Mouse (Mus musculus) midbrain, embryonic 12.5 days (tissue): ENCODE results near the gene C1rl. TPM values are rescaled to one million over a fixed set of nuclear protein-coding genes. Genes with fewer than 3 reads are reported as not detected.
"Not testable (repeated sequence)": the region's sequence is repeated elsewhere in the genome, so short reads cannot be mapped to it uniquely, and the experiment has no call there.

Experiments
- ATAC-seq: fragments of 200-750 bp; cut with Nextera tagmentation; 2 replicates; pipeline ENCODE4 v1.8.0; 2017; ENCODE audit warnings: low read depth, moderate TSS enrichment, moderate library complexity; ENCODE audit not compliant: low FRiP score
- H3K27ac ChIP-seq: fragments of 300-500 bp; sonication (generic); replicated peaks from 2 replicates; pipeline ENCODE4 v1.5.1; 2016; ENCODE audit warnings: mild to moderate bottlenecking
- H3K27me3 ChIP-seq: fragments of 300-500 bp; sonication (generic); 2 replicates; pipeline ENCODE4 v1.6.1; 2016; ENCODE audit warnings: mild to moderate bottlenecking
- H3K36me3 ChIP-seq: fragments of 300-500 bp; sonication (generic); 2 replicates; pipeline ENCODE4 v1.6.1; 2016
- H3K4me1 ChIP-seq: fragments of 300-500 bp; sonication (generic); 2 replicates; pipeline ENCODE4 v1.6.1; 2016
- H3K4me2 ChIP-seq: fragments of 300-500 bp; sonication (generic); replicated peaks from 2 replicates; pipeline ENCODE4 v1.6.1; 2016; ENCODE audit warnings: mild to moderate bottlenecking, moderate library complexity
- H3K4me3 ChIP-seq: fragments of 300-500 bp; sonication (generic); 2 replicates; pipeline ENCODE4 v1.5.1; 2016; ENCODE audit warnings: mild to moderate bottlenecking
- H3K9ac ChIP-seq: fragments of 300-500 bp; sonication (generic); replicated peaks from 2 replicates; pipeline ENCODE4 v1.6.1; 2016; ENCODE audit warnings: mild to moderate bottlenecking, moderate library complexity
- H3K9me3 ChIP-seq: fragments of 300-500 bp; sonication (generic); 2 replicates; pipeline ENCODE4 v1.6.1; 2016; ENCODE audit warnings: mild to moderate bottlenecking
- WGBS: fragments of 180-500 bp; shearing (Covaris S2); methylation state at CpG from one replicate; pipeline ENCODE4 v1.1.7; 2016; 5-methylcytosine and 5-hydroxymethylcytosine counted together
- polyA plus RNA-seq: library from polyadenylated mRNA; unstranded; fragments of >200 nt; fragmentation: Nextera tagmentation; extraction: Ambion mirVana; gene quantifications from 2 replicates; pipeline ENCODE4 v1.2.1, GENCODE M21; 2016

The C1rl gene
- polyA plus RNA-seq, 1 experiment from 2014 or later = 0.17 TPM

DNA sequence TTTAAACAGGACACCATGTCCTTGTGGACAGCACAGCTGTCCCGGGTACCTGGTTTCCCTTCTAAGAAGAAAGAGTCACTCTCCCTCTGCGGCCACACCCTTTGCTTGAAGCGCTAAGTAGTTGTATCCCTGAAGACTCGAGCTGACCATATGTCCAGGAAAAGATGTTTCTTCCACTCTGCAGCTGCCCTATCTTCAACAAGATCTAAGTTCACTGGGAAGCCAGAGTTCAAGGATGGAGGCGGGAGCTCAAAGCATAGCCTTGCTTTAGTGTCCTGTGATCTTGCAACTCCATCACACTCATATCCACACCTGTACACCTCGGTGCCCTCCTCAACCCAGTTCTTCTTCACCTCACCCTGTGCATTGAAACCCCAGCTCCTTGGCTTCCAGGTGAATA lies 19.0 kb downstream of the C1rl start:
- ATAC-seq = no peak
- H3K27ac ChIP-seq = no peak overlapping the region

DNA sequence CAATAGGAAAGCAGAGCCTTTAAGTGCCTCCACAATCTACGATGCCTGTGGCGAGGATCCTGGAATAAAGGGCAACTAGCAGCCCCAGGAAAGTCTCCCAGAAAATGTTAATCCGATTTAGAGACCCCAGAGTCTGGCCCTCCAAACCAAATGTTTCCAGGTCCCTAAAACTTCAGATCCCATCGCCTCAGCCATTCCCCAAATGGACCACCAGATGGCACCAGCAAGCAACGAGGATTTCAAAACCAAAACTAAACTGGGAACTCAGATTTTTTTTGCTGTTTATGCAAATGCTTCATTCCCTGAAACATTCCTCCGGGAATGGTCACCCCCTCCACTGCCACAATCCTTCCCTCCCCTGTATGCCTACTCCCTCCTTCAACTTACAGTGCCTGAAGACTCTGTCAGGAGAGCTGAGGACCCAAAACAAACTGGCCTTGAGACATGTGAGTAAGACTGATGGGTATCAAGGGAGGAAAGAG lies 19.5 kb downstream of the C1rl start, which contains the start of gene C1ra:
Gene C1ra, plus strand, starts transcription at position 51 of the 482 bp plus-strand sequence.
- no peak within 1 kb of the TSS for H3K9ac ChIP-seq
- H3K27me3 ChIP-seq = no peaks in the 10 kb centered on the region
- 8% methylated on average over 6 of the region's 6 CpGs for WGBS
- H3K27ac ChIP-seq = no peak within 1 kb of the TSS
- ATAC-seq = no peak
- H3K4me2 ChIP-seq = peak within 1 kb of the TSS; percentile 22; the same call in 1 of the 2 replicates
- H3K4me3 ChIP-seq = no peak within 1 kb of the TSS
- no peaks in the 10 kb centered on the region for H3K36me3 ChIP-seq
- no peaks in the 10 kb centered on the region for H3K9me3 ChIP-seq
- H3K4me1 ChIP-seq = no peaks in the 10 kb centered on the region

More for the DNA sequence above, 19.0 kb downstream of the C1rl start:
- Histone ChIP-seq H3K4me3 (no peak overlapping the region), H3K27me3 (no peaks in the 10 kb centered on the region), H3K9ac (no peak overlapping the region), H3K4me2 (no peak overlapping the region), H3K4me1 (no peaks in the 10 kb centered on the region), H3K9me3 (no peaks in the 10 kb centered on the region), H3K36me3 (no peaks in the 10 kb centered on the region)
- 66% methylated on average over 6 of the region's 6 CpGs for WGBS

DNA sequence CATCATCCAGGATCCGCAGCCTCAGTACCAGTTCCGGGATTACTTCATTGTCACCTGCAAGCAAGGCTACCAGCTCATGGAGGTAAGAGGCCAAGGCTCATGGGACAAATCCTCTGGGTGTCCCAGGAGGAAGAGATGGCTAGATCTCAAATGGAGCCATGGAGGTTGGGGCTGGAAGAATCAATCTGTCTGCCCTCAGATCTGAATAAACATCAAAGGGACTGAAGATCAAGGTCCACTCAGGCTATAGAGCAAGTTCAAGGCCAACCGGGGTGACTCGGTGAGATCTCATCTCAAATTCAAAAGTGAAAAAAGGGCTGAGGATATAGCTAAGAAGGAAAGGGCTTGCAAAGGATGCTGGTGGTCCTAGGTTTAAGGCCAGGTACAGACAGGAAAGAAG lies 24.8 kb downstream of the C1rl start:
- not testable (repeated sequence) for H3K27me3 ChIP-seq, H3K9ac ChIP-seq, H3K4me1 ChIP-seq, H3K27ac ChIP-seq, H3K9me3 ChIP-seq, H3K36me3 ChIP-seq, ATAC-seq, H3K4me2 ChIP-seq, H3K4me3 ChIP-seq
- 88% methylated on average over 4 of the region's 4 CpGs for WGBS

DNA sequence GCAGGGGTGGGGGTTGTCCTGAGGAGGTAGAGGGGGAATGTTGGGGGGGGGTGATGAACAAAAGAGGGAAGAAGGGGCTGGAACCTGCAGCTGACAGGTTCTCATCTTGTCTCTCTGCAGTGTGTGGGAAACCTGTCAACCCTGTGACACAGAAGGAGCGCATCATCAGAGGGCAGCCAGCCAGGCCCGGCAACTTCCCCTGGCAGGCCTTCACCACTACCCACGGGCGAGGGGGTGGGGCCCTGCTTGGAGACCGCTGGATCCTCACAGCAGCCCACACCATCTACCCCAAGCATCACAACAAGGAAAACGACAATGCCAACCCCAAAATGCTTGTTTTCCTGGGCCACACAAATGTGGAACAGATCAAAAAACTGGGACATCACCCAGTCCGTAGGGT lies 29.2 kb downstream of the C1rl start:
- not testable (repeated sequence) for H3K4me2 ChIP-seq, H3K9ac ChIP-seq, H3K9me3 ChIP-seq, H3K4me3 ChIP-seq, ATAC-seq, H3K36me3 ChIP-seq, H3K27ac ChIP-seq, H3K27me3 ChIP-seq, H3K4me1 ChIP-seq
- 74% methylated on average over 7 of the region's 7 CpGs for WGBS

DNA sequence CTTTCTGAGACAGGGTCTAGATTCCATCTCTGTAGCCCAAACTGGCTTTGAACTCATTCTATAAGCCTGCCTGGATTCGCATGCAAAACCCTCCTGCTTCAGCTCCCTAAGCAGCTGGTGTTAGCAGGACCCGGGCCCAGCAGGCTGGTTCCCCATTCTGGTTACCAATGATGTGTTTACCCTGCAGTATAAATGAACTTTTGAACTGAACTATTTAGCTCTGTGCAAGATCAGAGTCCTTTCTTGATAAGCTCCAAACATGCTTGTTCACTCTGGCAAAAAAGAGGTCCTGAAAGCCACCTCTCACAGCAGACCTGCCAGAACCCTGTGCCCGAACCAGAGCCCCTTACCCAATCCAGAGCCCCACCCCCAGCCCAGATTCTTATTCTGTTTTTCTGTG lies 35.0 kb downstream of the C1rl start:
- Histone ChIP-seq H3K27ac (no peak overlapping the region), H3K9me3 (no peaks in the 10 kb centered on the region), H3K4me1 (no peaks in the 10 kb centered on the region), H3K4me2 (no peak overlapping the region), H3K9ac (no peak overlapping the region), H3K27me3 (no peaks in the 10 kb centered on the region), H3K4me3 (no peak overlapping the region), H3K36me3 (no peaks in the 10 kb centered on the region)
- ATAC-seq = no peak
- WGBS = 80% methylated on average over 3 of the region's 3 CpGs

DNA sequence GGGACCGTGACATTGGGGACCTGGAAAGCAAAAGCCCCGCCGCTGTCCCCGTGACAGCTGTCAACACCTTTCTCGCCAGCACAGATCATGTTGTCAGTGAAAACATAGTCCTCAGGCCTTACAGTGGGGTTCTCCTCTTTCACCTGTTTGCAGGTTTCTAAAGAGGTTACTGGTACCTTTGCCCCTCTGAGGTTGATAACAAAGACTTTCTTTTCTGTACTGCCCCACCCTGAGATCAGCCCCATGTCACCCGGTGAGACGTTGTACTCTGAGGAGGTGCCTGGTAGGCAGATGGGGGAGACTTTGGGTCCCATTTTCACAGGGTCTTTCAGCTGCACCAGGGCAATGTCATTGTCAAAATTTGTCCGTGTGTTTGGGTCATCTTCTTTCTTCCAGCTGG lies 38.2 kb downstream of the C1rl start:
- H3K4me1 ChIP-seq = no peaks in the 10 kb centered on the region
- WGBS = 91% methylated on average over 8 of the region's 8 CpGs
- no peak overlapping the region for H3K4me2 ChIP-seq
- H3K9ac ChIP-seq = no peak overlapping the region
- H3K9me3 ChIP-seq = no peaks in the 10 kb centered on the region
- no peaks in the 10 kb centered on the region for H3K27me3 ChIP-seq
- ATAC-seq = no peak
- no peak overlapping the region for H3K27ac ChIP-seq
- H3K36me3 ChIP-seq = no peaks in the 10 kb centered on the region
- no peak overlapping the region for H3K4me3 ChIP-seq

DNA sequence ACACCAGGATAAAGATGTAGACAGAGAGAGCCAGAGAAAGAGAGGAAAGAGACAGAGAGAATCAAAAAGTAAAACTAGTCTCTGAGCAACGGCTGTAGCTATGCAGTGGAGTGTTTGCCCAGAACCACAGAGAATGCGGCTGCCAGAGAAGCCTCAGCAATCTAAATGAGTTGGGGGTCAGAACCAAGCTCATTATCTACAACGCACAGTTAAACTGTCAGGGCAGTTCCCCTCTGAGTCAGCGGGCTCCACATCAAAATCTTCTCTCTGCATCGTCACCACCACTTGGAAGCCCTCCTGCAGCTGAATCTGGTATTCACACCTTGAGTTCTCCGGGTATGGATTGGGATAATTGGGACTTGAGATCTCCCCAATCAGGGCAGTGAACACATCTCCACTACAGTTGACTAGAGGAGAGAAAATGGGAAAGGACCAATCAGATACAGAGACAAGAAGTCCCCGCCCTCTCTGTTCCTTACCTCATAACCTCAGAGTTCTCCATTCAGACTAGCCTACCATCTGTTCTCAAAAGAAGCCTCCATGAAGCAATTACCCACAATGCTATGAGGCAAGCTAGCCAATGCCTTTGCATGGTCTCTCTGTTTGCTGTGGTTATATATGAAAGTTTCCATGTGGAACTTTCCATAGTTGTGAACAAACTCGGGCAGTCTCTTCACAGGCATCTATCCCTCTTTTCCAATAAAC lies 43.4 kb downstream of the C1rl start:
- not testable (repeated sequence) for H3K9me3 ChIP-seq, H3K27ac ChIP-seq, H3K36me3 ChIP-seq, H3K4me2 ChIP-seq, H3K4me3 ChIP-seq, H3K4me1 ChIP-seq, ATAC-seq, H3K27me3 ChIP-seq, H3K9ac ChIP-seq
- 78% methylated on average over 8 of the region's 8 CpGs for WGBS

DNA sequence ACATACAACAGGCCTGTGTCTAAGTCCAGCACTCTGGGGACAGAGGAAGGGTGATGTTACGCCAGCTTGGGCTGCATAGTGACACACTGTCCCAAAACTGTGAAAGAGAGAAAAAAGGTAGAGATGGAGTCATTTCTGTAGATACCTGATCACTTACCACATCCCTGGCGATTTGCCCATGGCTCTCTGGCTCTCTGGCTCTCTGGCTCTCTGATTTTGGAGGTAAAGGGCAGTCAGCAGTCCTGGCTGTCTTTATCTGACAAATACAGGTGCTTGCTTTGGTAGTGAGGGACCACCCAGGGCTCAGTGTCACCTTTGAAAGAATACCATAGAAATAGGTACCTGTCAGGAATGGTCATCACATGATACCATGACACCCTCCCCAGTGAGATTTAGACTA lies 48.3 kb downstream of the C1rl start:
- 89% methylated on average over 2 of the region's 2 CpGs for WGBS
- not testable (repeated sequence) for H3K36me3 ChIP-seq, H3K4me3 ChIP-seq, H3K27me3 ChIP-seq, ATAC-seq, H3K4me2 ChIP-seq, H3K9ac ChIP-seq, H3K27ac ChIP-seq, H3K9me3 ChIP-seq, H3K4me1 ChIP-seq

DNA sequence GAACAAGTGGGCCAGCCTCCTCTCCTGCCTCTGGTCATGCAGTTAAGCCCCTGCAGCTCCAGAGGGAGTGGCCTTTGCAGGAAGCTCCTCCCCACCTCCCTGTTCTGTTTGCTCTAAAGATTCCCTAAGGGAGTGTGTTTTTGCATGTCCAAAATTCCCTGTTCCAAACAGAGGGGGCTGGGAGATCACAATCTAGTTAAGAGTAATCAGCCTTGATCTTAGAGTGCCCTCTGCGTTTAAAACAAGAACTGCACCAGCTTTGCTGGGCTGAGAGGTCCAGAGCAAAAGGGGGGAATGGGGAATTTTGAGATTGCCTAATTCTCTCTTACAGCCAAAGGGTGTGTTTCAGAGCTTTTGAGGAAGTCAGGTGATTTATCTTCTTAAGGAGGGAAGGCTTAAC lies 49.4 kb downstream of the C1rl start, which contains the start of gene C1s1:
Gene C1s1, minus strand, starts transcription at position 76 of the 400 bp plus-strand sequence.
- not testable (repeated sequence) for H3K9me3 ChIP-seq, H3K4me3 ChIP-seq, H3K4me1 ChIP-seq, ATAC-seq, H3K4me2 ChIP-seq, H3K27me3 ChIP-seq, H3K27ac ChIP-seq, H3K36me3 ChIP-seq, H3K9ac ChIP-seq
- 7% methylated on average over 1 of the region's 1 CpGs for WGBS

DNA sequence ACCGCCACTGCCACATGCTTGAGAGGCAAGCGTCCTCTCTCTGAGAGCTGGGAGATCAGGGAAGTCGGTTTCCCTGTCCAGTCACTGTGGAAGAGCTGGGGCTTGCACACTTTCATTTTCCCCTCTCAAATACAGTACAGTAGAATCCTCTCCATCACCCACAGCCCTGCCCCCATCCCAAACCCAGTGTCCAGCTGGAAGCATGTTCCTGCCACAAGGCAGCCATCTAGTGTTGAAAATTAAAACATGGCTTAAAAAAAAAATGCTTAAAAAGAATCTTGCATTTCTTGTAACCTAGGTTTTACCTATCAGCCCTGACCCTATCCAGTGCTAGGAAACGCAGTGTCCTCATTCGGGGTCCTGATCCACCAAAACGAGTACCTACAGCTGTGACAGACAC lies 51.6 kb downstream of the C1rl start:
- H3K4me1 ChIP-seq = no peaks in the 10 kb centered on the region
- H3K27ac ChIP-seq = no peak overlapping the region
- no peak overlapping the region for H3K9ac ChIP-seq
- no peak overlapping the region for H3K4me2 ChIP-seq
- H3K9me3 ChIP-seq = no peaks in the 10 kb centered on the region
- no peaks in the 10 kb centered on the region for H3K27me3 ChIP-seq
- ATAC-seq = no peak
- no peak overlapping the region for H3K4me3 ChIP-seq
- no peaks in the 10 kb centered on the region for H3K36me3 ChIP-seq
- WGBS = 87% methylated on average over 6 of the region's 6 CpGs

DNA sequence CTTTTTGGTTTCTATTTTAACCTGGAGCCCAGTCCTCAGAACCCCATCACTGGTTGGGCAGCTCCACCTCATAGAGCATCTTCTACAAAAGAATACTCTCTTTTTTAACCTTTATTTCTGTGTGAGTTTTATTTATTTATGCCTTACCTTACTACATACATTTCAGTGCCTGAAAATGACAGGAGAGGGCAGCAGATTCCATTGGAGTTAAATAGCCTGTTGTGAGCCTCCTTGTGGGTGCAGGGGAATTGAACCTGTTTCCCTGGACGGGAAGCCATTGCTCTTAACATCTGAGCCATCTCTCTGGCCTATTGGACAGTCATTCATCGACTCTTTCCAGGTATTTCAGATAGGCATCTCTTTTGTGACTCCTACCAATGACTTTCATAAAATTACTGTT lies 52.5 kb downstream of the C1rl start:
- no peak overlapping the region for H3K4me2 ChIP-seq
- H3K9ac ChIP-seq = no peak overlapping the region
- no peak overlapping the region for H3K27ac ChIP-seq
- H3K4me1 ChIP-seq = no peaks in the 10 kb centered on the region
- no peak for ATAC-seq
- no peaks in the 10 kb centered on the region for H3K36me3 ChIP-seq
- peaks cover 3% of the 10 kb centered on the region; the same call in 1 of the 2 replicates for H3K9me3 ChIP-seq
- H3K27me3 ChIP-seq = no peaks in the 10 kb centered on the region
- H3K4me3 ChIP-seq = no peak overlapping the region
- WGBS = 83% methylated on average over 2 of the region's 2 CpGs

DNA sequence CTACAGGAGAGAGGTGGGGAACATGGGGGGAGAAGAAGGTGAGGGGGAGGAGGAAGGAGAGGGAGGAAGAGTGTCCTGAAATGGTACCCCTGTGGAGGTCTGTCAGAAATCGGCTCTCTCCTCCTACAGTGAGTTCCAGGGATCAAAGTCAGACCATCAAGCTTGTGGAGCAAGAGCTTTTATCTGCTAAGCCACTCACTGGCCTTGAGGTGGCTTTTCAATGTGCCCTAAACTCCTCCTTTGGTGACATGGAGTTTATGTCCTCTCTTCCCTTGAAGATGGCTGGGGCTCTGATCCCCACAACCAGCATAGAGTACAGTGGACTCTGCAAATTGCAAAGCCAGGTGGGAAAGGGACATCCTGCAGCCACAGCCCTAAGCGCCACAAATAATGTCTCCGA lies 55.1 kb downstream of the C1rl start:
- 89% methylated on average over 3 of the region's 3 CpGs for WGBS
- H3K4me2 ChIP-seq, ATAC-seq, H3K9ac ChIP-seq, H3K4me3 ChIP-seq, H3K4me1 ChIP-seq, H3K27me3 ChIP-seq, H3K27ac ChIP-seq, H3K36me3 ChIP-seq: not testable (repeated sequence)
- H3K9me3 ChIP-seq = peaks cover 12% of the 10 kb centered on the region; the same call in 1 of the 2 replicates
